Mouse (Mus musculus): ENCODE measurements around the gene Ift88.

DNA sequence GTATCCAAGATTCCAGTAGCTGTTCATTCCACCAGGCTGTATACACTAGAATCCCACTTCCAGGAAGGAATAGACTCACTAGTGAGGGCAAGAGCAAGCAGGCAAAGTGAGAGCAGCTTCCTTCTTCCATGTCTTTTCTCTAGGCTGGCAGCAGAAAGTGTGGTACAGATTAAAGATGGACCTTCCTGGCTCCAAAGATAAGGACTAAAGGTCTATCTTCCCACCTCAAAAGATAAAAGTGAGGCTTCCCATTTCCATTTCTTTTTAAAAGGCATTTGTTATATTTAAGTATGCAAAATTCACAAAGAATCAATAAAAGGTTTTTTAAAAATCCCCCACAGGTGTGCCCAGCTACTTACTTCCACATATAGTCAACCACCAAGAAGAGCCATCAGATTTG lies 21.0 kb upstream of the Ift88 start:
- TF ChIP-seq CTCF (IDR thresholded peaks at IDR 0.05; ENCODE audit: low read depth, low read length), result no peak
- TF ChIP-seq POLR2AphosphoS5 (IDR thresholded peaks at IDR 0.05; ENCODE audit: insufficient replicate concordance, low read depth, low read length), result no peak

Measured in G1E (cell line).